Mouse (Mus musculus) embryonic fibroblast, embryonic 13.5 days (primary cell): ENCODE data around the gene Fosl1. TPM values are rescaled to one million over a fixed set of nuclear protein-coding genes. Genes with fewer than 3 reads are reported as not detected.
"Not testable (repeated sequence)": the region's sequence is repeated elsewhere in the genome, so short reads cannot be mapped to it uniquely, and the experiment has no call there.

Experiments used
- H3K27ac ChIP-seq: 2 replicates; pipeline ENCODE4 v1.5.1; 2012; ENCODE audit warnings: low read length, control low read depth, inconsistent platforms; ENCODE audit not compliant: insufficient read depth
- H3K4me1 ChIP-seq: 2 replicates; pipeline ENCODE4 v1.6.1; 2011; ENCODE audit warnings: low read length; ENCODE audit not compliant: control insufficient read depth, insufficient read depth
- H3K4me3 ChIP-seq: 2 replicates; pipeline ENCODE4 v1.5.1; 2011; ENCODE audit warnings: mild to moderate bottlenecking, control low read depth, low read length; ENCODE audit not compliant: insufficient read depth
- CTCF ChIP-seq: IDR thresholded peaks from 2 replicates; pipeline ENCODE4 v1.5.1; 2011; ENCODE audit warnings: mild to moderate bottlenecking, control low read depth, low read length, moderate library complexity, borderline replicate concordance; ENCODE audit not compliant: insufficient read depth
- POLR2A ChIP-seq: IDR thresholded peaks from 2 replicates; pipeline ENCODE4 v1.6.1; 2011; ENCODE audit warnings: low read depth, mild to moderate bottlenecking, control low read depth, low read length, moderate library complexity
- polyA plus RNA-seq: library from polyadenylated mRNA; stranded (reverse); fragments of >200 nt; gene quantifications from 2 replicates; pipeline ENCODE4 v1.2.4, GENCODE M21; 2011; ENCODE audit warnings: low read depth; ENCODE audit not compliant: missing spikeins, insufficient read length

The Fosl1 gene
- polyA plus RNA-seq, 1 experiment: 13.4 TPM

GRCm38 (mm10) chr19:5488878-5489571 lies 41.7 kb downstream of the Fosl1 start:
- peak overlapping the region; percentile 13 for H3K4me3 ChIP-seq
- TF ChIP-seq CTCF (no peak), POLR2A (peak; percentile 90)
- peak overlapping the region; percentile 99 for H3K27ac ChIP-seq
- H3K4me1 ChIP-seq: peaks cover 4% of the 10 kb centered on the region; the same call in 1 of the 2 replicates

DNA sequence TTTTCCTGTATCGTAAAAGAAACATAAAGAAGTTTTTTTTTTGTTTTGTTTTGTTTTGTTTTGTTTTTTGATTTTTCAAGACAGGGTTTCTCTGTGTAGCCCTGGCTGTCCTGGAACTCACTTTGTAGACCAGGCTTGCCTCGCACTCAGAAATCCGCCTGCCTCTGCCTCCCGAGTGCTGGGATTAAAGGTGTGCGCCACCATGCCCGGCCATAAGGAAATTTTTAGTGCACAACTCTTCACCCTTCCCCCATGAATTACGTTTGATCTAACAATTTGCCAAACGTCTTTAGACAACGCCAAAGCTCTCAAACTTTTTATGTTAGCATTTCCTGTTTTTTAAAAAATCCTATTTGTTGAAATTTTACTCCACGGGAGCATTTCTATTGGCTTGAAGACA lies 42.4 kb downstream of the Fosl1 start:
- H3K4me1 ChIP-seq, H3K4me3 ChIP-seq: not testable (repeated sequence)
- peak overlapping the region; percentile 87 for H3K27ac ChIP-seq

DNA sequence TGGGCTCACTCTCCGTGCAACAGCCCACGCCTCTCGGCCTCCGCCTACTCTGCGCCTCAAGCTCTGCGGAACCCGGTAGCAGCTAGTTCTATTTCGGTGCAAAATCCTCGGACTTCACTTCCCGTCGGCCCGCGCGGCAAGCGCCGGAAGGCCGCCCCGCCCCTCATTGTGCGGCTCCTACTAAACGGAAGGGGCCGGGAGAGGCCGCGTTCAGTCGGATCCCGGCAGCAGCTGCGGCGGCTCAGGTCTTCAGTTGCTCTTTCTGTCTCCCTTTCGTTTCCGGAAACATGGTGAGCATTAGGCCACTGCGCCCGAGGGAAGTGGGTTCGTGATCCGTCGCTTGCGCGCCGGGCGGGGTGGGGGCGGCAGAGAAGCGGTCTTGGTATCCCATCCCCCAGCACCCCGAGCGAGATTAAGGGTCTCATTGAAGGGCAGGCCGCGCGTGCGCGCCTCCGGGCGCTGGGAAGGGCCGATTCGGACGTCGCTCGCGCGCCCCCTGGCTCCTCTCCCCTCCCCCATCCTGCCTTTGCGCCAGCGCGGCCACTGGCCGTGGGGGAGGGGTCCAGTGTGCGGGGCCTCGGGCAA lies 43.1 kb downstream of the Fosl1 start, which contains the start of gene Cfl1:
Gene Cfl1, plus strand, starts transcription at position 143 of the 585 bp plus-strand sequence.
- Histone ChIP-seq H3K4me1 (peaks cover 4% of the 10 kb centered on the region; the same call in 1 of the 2 replicates), H3K27ac (peak within 1 kb of the TSS; percentile 93), H3K4me3 (peak within 1 kb of the TSS; percentile 72)
- peak; percentile 96 for TF ChIP-seq POLR2A
- TF ChIP-seq CTCF: no peak

DNA sequence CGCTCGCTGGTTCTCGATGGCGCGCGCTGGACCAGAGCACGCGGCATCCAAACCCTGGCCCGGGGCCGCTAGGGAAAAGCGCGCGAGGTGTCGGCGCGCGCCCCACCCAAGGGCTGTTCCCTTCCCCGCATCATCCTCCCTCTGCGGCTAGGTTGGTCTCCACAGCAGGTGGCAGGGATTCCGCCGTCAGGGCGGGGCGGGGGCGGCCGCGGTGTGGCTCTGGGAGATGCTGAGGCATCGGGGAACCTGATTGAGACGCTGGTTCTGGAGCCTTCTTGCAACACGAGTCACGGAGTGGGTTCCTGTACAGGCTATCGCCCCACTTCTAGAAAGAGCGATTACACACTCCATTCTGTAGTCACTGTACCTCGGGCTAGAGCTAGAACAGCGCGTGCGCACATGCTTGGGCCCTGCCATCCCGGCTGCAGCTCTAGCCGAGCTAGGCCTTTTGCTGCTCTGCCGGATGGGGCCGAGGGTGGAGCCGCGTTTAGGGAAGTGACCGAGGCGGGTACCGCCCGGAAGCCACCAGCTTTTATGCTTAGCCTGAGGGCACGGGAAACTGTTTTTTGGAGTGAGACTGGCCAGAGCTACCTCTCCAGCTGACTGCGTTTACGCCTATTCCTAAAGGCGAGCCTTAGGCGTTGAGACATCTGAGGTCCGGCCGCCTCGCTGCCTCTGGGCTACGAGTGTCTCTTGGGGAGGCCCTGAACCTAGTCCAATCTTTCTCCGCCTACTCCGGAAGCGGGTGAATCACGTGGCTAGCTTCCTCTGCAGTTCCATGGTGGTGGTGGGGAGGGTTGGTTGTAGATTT lies 43.8 kb downstream of the Fosl1 start:
- Histone ChIP-seq H3K4me3 (peak overlapping the region; percentile 72), H3K4me1 (peaks cover 4% of the 10 kb centered on the region; the same call in 1 of the 2 replicates), H3K27ac (peak overlapping the region; percentile 93)
- TF ChIP-seq POLR2A: peak; percentile 92
- TF ChIP-seq CTCF: no peak

GRCm38 (mm10) chr19:5492641-5493040 lies 45.3 kb downstream of the Fosl1 start:
- no peak for TF ChIP-seq POLR2A
- no peak for TF ChIP-seq CTCF
- Histone ChIP-seq H3K4me1 (no peaks in the 10 kb centered on the region), H3K27ac (no peak overlapping the region), H3K4me3 (peak overlapping the region; percentile 72)

DNA sequence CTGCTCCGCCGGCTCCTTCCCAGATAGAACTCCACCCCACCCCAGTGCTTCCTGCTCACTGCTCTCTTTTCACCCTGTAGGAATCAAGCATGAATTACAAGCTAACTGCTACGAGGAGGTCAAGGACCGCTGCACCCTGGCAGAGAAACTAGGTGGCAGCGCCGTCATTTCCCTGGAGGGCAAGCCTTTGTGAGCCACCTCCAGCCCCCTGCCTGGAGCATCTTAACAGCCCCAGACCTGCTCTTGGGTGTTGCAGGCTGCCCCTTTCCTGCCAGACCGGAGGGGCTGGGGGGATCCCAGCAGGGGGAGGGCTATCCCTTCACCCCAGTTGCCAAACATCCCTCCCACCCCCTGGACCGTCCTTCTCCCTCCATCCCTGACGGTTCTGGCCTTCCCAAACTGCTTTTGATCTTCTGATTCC lies 46.0 kb downstream of the Fosl1 start:
- peak overlapping the region; percentile 72 for H3K4me3 ChIP-seq
- not testable (repeated sequence) for H3K27ac ChIP-seq, H3K4me1 ChIP-seq

DNA sequence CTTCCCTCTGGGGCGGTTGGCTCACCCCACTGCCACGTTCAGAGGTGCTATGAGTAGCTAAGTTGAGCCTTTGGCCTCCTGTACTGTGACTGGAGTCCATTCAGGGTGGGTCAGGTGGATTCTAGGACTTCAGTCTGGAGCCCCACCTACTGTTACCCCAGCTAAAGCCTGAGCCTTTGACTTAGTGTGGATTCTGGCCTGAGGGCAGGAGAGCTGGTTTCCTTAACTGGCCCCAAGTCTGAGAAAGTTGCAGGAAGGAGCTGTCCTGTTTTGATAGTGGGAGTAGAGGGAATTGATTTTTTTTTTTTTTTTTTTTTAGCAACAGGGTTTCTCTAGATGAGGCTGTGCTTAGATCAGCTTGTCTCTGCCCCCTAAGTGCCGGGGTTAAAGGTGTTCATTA lies 47.0 kb downstream of the Fosl1 start:
- Histone ChIP-seq H3K27ac (no peak overlapping the region), H3K4me1 (no peaks in the 10 kb centered on the region), H3K4me3 (no peak overlapping the region)
- no peak for TF ChIP-seq CTCF
- 0 out of 2 replicates have a peak, but pooled peaks have one; percentile 7 for TF ChIP-seq POLR2A

- H3K4me1 ChIP-seq: no peaks in the 10 kb centered on the region
- H3K27ac ChIP-seq: no peak overlapping the region
- no peak overlapping the region for H3K4me3 ChIP-seq
- TF ChIP-seq POLR2A: 0 out of 2 replicates have a peak, but pooled peaks have one; percentile 19
- TF ChIP-seq CTCF: no peak
These were observed 48.2 kb downstream of the Fosl1 start for GRCm38 (mm10) chr19:5495353-5496051.

GRCm38 (mm10) chr19:5496052-5496370 lies 48.7 kb downstream of the Fosl1 start:
- TF ChIP-seq CTCF (no peak), POLR2A (no peak)
- Histone ChIP-seq H3K4me3 (no peak overlapping the region), H3K4me1 (no peaks in the 10 kb centered on the region), H3K27ac (no peak overlapping the region)
